Comparison of ENCODE assay signal across 19 mouse cellular contexts in genomic region chr10:59819146-59819545, GRCm38 (mm10).
DNase-seq lines count a peak whose midpoint lies in the region; TF ChIP-seq lines count a peak whose summit lies in the region.
"Had no signal": no experiment of that assay in that cellular context is flagged by ENCODE, and none has a peak within 500 bp of the region (broad histone marks: within the 10 kb centered on the region; RNA-seq: fewer than 3 reads in every experiment).

No protein-coding gene starts in this region.

- no peak for TF ChIP-seq POLR2A in heart, adult 2 months (IDR thresholded peaks at IDR 0.05; ENCODE audit: insufficient read depth, low read depth, low read length)

- intact Hi-C loops in heart, adult 2 months (cut with DNase I): loop anchor here (5.0 kb wide), 2 partner anchors 48 to 367 kb away; no protein-coding TSS in a partner anchor

- peak overlapping the region; percentile 22; the same call in 1 of the 2 replicates for H3K27ac ChIP-seq in heart, embryonic 10.5 days
- no peak overlapping the region for H3K27ac ChIP-seq in heart, adult 2 months
- H3K27ac ChIP-seq: embryonic facial prominence, embryonic 13.5 days; forebrain, embryonic 12.5 days; hindbrain, embryonic 12.5 days had no signal

- peaks cover 11% of the 10 kb centered on the region; the same call in 1 of the 2 replicates for H3K4me1 ChIP-seq in heart, embryonic 10.5 days
- no peaks in the 10 kb centered on the region for H3K4me1 ChIP-seq in heart, adult 2 months (ENCODE audit: control insufficient read depth, insufficient read depth, low read length)
- H3K4me1 ChIP-seq in E14TG2a.4 (replicated peaks; ENCODE audit: low read depth, low read length): peaks cover 51% of the 10 kb centered on the region

- TF ChIP-seq CTCF in heart, adult 2 months (IDR thresholded peaks at IDR 0.05): no peak
- no peak for TF ChIP-seq CTCF in E14TG2a.4 (conservative IDR thresholded peaks at IDR 0.05; ENCODE audit: low read length)

- no peaks in the 10 kb centered on the region for H3K27me3 ChIP-seq in heart, embryonic 10.5 days (ENCODE audit: insufficient read depth, poor library complexity, severe bottlenecking)
- no peaks in the 10 kb centered on the region for H3K27me3 ChIP-seq in heart, adult 2 months (ENCODE audit: control insufficient read depth, insufficient read depth, low read length)
- H3K27me3 ChIP-seq in E14TG2a.4 (ENCODE audit: insufficient read depth, low read length): no peaks in the 10 kb centered on the region
- H3K27me3 ChIP-seq: embryonic facial prominence, embryonic 13.5 days; forebrain, embryonic 12.5 days; heart, embryonic 12.5 days; hindbrain, embryonic 12.5 days; Patski had no signal

- no peak overlapping the region for H3K9ac ChIP-seq in heart, adult 2 months (ENCODE audit: low read depth, low read length)
- H3K9ac ChIP-seq: embryonic facial prominence, embryonic 13.5 days; forebrain, embryonic 12.5 days; heart, embryonic 12.5 days; hindbrain, embryonic 12.5 days had no signal

- H3K79me2 ChIP-seq in heart, adult 2 months (replicated peaks; ENCODE audit: control insufficient read depth, insufficient read depth, low read length): no peaks in the 10 kb centered on the region

- TF ChIP-seq EP300 in heart, adult 2 months (IDR thresholded peaks at IDR 0.05; ENCODE audit: insufficient read depth, low read depth, low read length): no peak

- H3K4me3 ChIP-seq in heart, embryonic 10.5 days: no peak overlapping the region
- H3K4me3 ChIP-seq in heart, adult 2 months: no peak overlapping the region
- peak overlapping the region; percentile 24 for H3K4me3 ChIP-seq in E14TG2a.4 (replicated peaks; ENCODE audit: low read length)
- H3K4me3 ChIP-seq: embryonic facial prominence, embryonic 13.5 days; forebrain, embryonic 12.5 days; heart, embryonic 12.5 days; hindbrain, embryonic 12.5 days had no signal

- H3K9me3 ChIP-seq in heart, embryonic 10.5 days: no peaks in the 10 kb centered on the region
- no peaks in the 10 kb centered on the region for H3K9me3 ChIP-seq in E14TG2a.4 (ENCODE audit: low read length)
- H3K9me3 ChIP-seq: embryonic facial prominence, embryonic 13.5 days; forebrain, embryonic 12.5 days; heart, embryonic 12.5 days; hindbrain, embryonic 12.5 days had no signal

- H3K36me3 ChIP-seq in heart, embryonic 10.5 days: no peaks in the 10 kb centered on the region
- H3K36me3 ChIP-seq in heart, adult 2 months (ENCODE audit: control insufficient read depth, insufficient read depth, low read length): no peaks in the 10 kb centered on the region
- no peaks in the 10 kb centered on the region for H3K36me3 ChIP-seq in E14TG2a.4 (ENCODE audit: insufficient read depth, low read length)
- H3K36me3 ChIP-seq: embryonic facial prominence, embryonic 13.5 days; forebrain, embryonic 12.5 days; heart, embryonic 12.5 days; hindbrain, embryonic 12.5 days had no signal

- 71% methylated on average over 9 of the region's 9 CpGs for WGBS in heart, embryonic 10.5 days
- 78% methylated on average over 9 of the region's 9 CpGs for WGBS in heart, adult 2 months

- DNase-seq in adrenal gland, adult (ENCODE audit: inconsistent age in 2 of 2, low spot score in 1 of 2): peak; percentile 64 to 84
- DNase-seq in adrenal gland, postnatal 4 days (ENCODE audit: low spot score in 2 of 2): no peak
- DNase-seq in heart, embryonic 10.5 days (ENCODE audit: low spot score): no peak
- DNase-seq in heart, adult 2 months: no peak
- peak; percentile 27 to 51 for DNase-seq in adrenal gland, postnatal 36 days
- DNase-seq in frontal cortex, postnatal 25 days (ENCODE audit: low spot score in 2 of 2): no peak
- DNase-seq: B cell, adult 2 months; cerebellum, adult 11-12 months; cerebellum, adult 9-10 months; cerebellum, postnatal 36 days; gastrocnemius, postnatal 25 days; heart, postnatal 36 days; kidney, adult 9 months had no signal

Comparison
In these comparisons a context has a peak if more than half of its experiments do, and no peak if none do; other contexts are left out.
1. DNase-seq: peak in adrenal gland, adult (2 of 2) and adrenal gland, postnatal 36 days (2 of 2); none in adrenal gland, postnatal 4 days (0 of 2), heart, embryonic 10.5 days (single experiment), heart, adult 2 months (0 of 2) and frontal cortex, postnatal 25 days (0 of 2).